Mouse (Mus musculus) brain, embryonic 14.5 days (tissue): ENCODE measurements around the gene Nrxn3.

Source experiments
- CTCF ChIP-seq: fragments of 200-500 bp; IDR thresholded peaks from 2 replicates; pipeline ENCODE4 v1.5.1; 2012; ENCODE audit warnings: inconsistent platforms, mild to moderate bottlenecking, moderate library complexity, borderline replicate concordance; ENCODE audit not compliant: insufficient read depth, insufficient read length; ENCODE audit errors: extremely low read depth
- POLR2A ChIP-seq: fragments of 200-500 bp; IDR thresholded peaks from 2 replicates; pipeline ENCODE4 v1.6.1; 2012; ENCODE audit warnings: mild to moderate bottlenecking, inconsistent platforms, borderline replicate concordance; ENCODE audit not compliant: poor library complexity, insufficient read depth, insufficient read length, severe bottlenecking; ENCODE audit errors: extremely low read depth

DNA sequence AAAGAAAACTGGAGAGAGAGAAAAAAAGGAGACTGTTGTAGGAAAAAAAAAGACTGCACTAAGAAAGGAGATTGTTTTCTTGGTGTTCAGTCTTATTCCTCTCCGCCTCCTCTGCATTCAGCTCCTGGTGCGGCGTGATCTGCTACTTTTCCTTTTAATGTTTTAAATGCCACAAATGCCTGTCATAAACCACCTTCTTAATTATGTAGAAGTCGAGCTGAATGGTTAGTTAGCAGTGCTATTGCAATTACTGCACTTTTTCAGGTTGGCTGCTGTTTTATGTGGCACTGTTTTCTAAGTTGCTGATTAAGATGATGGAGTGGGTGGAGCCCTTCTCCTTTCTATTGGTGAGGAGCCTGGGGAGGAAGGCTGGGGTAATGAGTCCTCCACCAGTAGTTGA, 1131.7 kb downstream of the Nrxn3 start:
- TF ChIP-seq CTCF (no peak), POLR2A (no peak)
